Mouse (Mus musculus) left cerebral cortex, adult 2 months (tissue): Measurements from ENCODE around the gene Dlgap1. TPM values are rescaled to one million over a fixed set of nuclear protein-coding genes. Genes with fewer than 3 reads are reported as not detected.
A peak's percentile ranks its signal among the peaks of the same experiment; 100 is the strongest.

Experiments
- DNase-seq, 2 experiments: peaks; one replicate each; pipeline ENCODE4 v3.0.0; 2021 to 2022; ENCODE audit warnings: low spot score in 2 of 2, mixed read lengths in 1 of 2; ENCODE audit errors: extremely low spot score in 1 of 2
- H3K27ac ChIP-seq: fragments of 200-600 bp; 2 replicates; pipeline ENCODE4 v1.8.1; 2022
- H3K4me3 ChIP-seq: fragments of 200-600 bp; 2 replicates; pipeline ENCODE4 v1.8.1; 2022
- CTCF ChIP-seq: fragments of 200-600 bp; IDR thresholded peaks from 2 replicates; pipeline ENCODE4 v1.8.1; 2022; ENCODE audit warnings: antibody characterized with exemption, mild to moderate bottlenecking, moderate library complexity
- intact Hi-C: fragments of 180-260 bp; cut with DNase I; formaldehyde crosslinking; loops from one replicate; pipeline ENCODE4 v1.15.1; 2025
- long read RNA-seq, 2 experiments: library from polyadenylated mRNA; stranded (forward); transcript quantifications; one replicate each; pipeline ENCODE4 v2.0.0; 2021; ENCODE audit warnings: borderline mapping rate in 2 of 2
- total RNA-seq, 2 experiments: library from RNA; stranded (reverse); gene quantifications; 2 replicates each; pipeline ENCODE4 v1.2.3; 2021

Dlgap1 gene
- 100 to 1,000 TPM; 497 to 510 TPM for total RNA-seq
- long read RNA-seq, experiment 1, full-length matches to known transcripts: 115 of 375 reads
- long read RNA-seq, experiment 1, partial matches to known transcripts: 108 of 375 reads
- long read RNA-seq, experiment 1, other reads (novel, unspliced or antisense): 152 of 375 reads
- long read RNA-seq, experiment 2, full-length matches to known transcripts: 94 of 289 reads
- long read RNA-seq, experiment 2, partial matches to known transcripts: 73 of 289 reads
- long read RNA-seq, experiment 2, other reads (novel, unspliced or antisense): 122 of 289 reads

GRCm38 (mm10) chr17:69969021-69969815 is at the start of gene Dlgap1:
Dlgap1 (plus strand) TSS chr17:69969073.
- intact Hi-C loops: loop anchor here (2.0 to 5.0 kb wide), 3 partner anchors 198 to 407 kb away; no protein-coding TSS in a partner anchor
- peak; percentile 47 for TF ChIP-seq CTCF
- peak; percentile 80 to 81 for DNase-seq
- Histone ChIP-seq H3K4me3 (peak within 1 kb of the TSS; percentile 75), H3K27ac (peak within 1 kb of the TSS; percentile 92)

GRCm38 (mm10) chr17:69954936-69955335 is 13.9 kb upstream of the Dlgap1 start:
- intact Hi-C loops: no loop called here
- DNase-seq: no peak
- H3K4me3 ChIP-seq: no peak overlapping the region
- no peak for TF ChIP-seq CTCF
- no peak overlapping the region for H3K27ac ChIP-seq

DNA sequence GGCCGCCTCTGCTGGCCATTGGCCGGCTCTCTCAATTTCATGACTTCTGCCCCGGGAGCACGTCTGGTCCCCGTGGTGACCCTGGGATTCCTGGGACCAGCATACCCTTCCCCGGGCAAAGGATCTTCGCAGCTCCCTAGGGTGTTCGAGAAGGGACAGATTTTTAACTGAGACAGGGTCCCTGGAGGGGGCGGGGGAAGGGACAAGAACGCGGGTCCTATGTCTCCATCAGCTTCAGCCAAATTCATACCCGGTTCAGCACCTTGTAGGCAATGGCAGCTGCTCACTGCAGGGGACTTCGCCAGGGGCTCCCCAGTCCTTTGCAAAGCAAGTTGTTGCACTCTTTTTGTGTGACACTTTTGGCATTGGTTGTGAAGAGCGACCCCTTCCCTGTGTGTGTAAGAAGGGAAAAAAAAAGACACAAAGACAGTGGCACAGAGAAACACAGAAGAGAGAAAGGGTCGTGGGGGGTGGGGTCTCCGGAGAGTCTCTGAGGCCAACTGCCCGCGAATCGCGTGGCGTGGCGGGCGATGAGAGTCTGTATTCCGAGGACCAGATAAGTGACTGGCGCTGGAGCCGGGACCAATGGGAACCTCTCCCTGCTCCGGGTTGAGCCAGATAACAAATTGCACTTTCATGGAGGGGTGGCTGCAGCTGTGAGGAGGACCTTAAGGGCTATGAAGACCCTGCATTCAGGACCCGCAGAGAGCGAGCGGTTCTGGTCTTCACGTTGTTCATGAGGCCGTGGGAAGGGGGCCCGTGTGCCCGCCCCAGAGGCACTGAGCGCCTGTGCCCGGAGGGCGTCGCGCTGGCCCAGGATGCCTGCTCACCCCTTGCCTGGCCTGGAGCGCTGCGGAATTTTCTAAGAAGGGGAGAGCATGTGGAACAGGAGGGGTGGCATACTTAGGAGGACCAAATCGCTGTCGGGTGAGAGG is 1.2 kb downstream of the Dlgap1 start:
- H3K4me3 ChIP-seq: peak overlapping the region; percentile 75
- no peak for TF ChIP-seq CTCF
- H3K27ac ChIP-seq: peak overlapping the region; percentile 92
- intact Hi-C loops: loop anchor here (2.0 to 5.0 kb wide), 5 partner anchors 117 to 408 kb away; no protein-coding TSS in a partner anchor
- peak; percentile 35 to 40 for DNase-seq

DNA sequence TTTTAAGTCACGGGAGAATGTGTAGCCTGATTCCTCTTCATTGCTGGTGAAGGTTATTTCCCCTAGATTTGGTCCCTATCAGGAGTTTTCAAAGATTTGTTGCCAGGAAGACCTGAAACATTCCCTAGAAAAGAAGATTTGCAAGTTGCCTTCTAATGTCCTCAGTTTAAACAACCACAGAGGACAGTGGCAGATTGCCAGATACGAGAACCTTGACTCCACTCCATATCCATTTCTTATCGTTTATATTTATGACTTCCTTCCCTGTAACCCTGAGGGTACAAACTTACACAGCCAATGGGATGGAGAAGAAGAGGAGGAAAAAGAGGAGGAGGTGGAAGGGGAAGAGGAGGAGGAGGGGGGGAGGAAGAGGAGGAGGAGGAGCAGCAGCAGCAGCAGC is 4.2 kb downstream of the Dlgap1 start:
- intact Hi-C loops: loop anchor here (5.0 kb wide), 2 partner anchors 114 to 369 kb away; no protein-coding TSS in a partner anchor
- H3K4me3 ChIP-seq: no peak overlapping the region
- DNase-seq: no peak
- TF ChIP-seq CTCF: no peak
- no peak overlapping the region for H3K27ac ChIP-seq

DNA sequence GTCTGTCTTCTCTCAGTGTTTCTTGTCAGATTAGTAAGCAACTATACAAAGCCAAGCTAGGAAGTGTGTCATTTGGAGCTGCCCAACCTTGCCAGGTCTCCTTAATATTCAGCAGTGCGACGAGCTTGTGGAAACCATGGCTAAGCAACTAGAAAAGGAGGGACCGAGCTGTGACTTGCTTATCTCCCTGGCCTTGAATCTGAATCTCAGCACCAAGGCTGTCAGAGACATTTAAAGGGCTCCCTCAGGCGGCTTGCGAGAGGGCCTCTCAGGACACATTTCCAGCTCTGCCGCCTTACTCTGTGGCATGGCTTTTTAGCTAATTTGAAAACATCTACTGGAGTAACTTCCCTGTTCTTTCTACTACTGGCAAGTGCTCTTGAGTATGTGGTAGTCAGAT is 5.1 kb downstream of the Dlgap1 start:
- Histone ChIP-seq H3K4me3 (no peak overlapping the region), H3K27ac (no peak overlapping the region)
- intact Hi-C loops: loop anchor here (5.0 kb wide), 2 partner anchors 113 to 368 kb away; no protein-coding TSS in a partner anchor
- DNase-seq: no peak
- no peak; the same call in 1 of the 2 replicates for TF ChIP-seq CTCF

- no peak overlapping the region for H3K4me3 ChIP-seq
- no peak for TF ChIP-seq CTCF
- H3K27ac ChIP-seq: no peak overlapping the region
- no peak for DNase-seq
- intact Hi-C loops: no loop called here
Observed at GRCm38 (mm10) chr17:69982236-69982923, 13.5 kb downstream of the Dlgap1 start.

GRCm38 (mm10) chr17:69996406-69996805 is 27.5 kb downstream of the Dlgap1 start:
- H3K4me3 ChIP-seq: no peak overlapping the region
- no peak for TF ChIP-seq CTCF
- intact Hi-C loops: no loop called here

DNA sequence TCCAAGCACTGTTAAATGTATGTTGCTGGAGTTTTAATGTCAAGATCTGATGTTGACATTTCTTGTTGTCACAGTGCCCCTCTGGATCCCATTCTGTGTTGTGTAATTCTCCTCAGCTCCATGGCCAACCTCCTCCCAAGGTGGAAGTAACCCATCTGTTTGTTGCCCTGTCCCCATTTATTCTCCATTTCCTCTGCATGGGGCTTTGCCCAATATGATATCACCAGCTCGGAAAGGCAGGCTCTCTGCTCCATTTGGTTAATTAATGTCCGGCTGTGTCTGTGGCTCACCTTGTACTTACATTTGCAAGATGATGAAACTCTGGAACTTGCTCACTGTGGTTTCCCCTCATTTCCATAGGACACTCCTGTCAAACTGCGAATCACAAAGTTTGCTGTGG is 33.2 kb downstream of the Dlgap1 start:
- intact Hi-C loops: no loop called here
- H3K4me3 ChIP-seq: no peak overlapping the region

More at GRCm38 (mm10) chr17:69996406-69996805, 27.5 kb downstream of the Dlgap1 start:
- H3K27ac ChIP-seq: no peak overlapping the region
- no peak for DNase-seq

GRCm38 (mm10) chr17:70004628-70005027 is 35.8 kb downstream of the Dlgap1 start:
- DNase-seq: no peak
- H3K4me3 ChIP-seq: no peak overlapping the region
- TF ChIP-seq CTCF: no peak
- intact Hi-C loops: no loop called here
- H3K27ac ChIP-seq: 0 out of 2 replicates have a peak overlapping the region, but pooled peaks have one; percentile 24

More for the DNA sequence above, 33.2 kb downstream of the Dlgap1 start:
- TF ChIP-seq CTCF: no peak
- H3K27ac ChIP-seq: no peak overlapping the region
- DNase-seq: no peak

- DNase-seq: no peak
- intact Hi-C loops: no loop called here
- Histone ChIP-seq H3K4me3 (no peak overlapping the region), H3K27ac (no peak overlapping the region)
- TF ChIP-seq CTCF: no peak
Observed at GRCm38 (mm10) chr17:70007607-70008006, 38.7 kb downstream of the Dlgap1 start.

DNA sequence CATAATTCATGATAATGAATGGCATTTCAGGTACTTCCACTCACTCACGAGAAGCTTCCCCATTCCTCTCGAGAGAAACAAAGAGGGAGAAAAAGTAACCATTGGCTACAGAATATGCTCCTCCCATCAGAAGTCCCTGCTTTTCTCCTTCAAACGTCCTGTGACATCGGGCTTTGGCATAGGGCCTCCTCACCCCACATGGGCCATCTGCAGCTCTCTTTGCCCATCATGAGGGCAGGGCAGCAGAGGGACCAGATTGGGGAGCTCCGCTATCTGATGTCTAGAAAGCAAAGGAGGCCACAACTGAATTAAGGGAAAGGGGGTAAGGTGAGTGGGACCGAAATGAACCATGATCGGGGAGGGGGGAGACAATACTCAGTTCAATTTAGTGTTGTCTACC is 47.6 kb downstream of the Dlgap1 start:
- Histone ChIP-seq H3K27ac (no peak overlapping the region), H3K4me3 (no peak overlapping the region)
- DNase-seq: no peak
- intact Hi-C loops: no loop called here
- TF ChIP-seq CTCF: no peak
